Mouse (Mus musculus): Measurements from ENCODE around the gene Slc25a53. TPM values are rescaled to one million over a fixed set of nuclear protein-coding genes. Genes with fewer than 3 reads are reported as not detected.

Gene Slc25a53
- total and polyA plus RNA-seq, 2 experiments: 0.81 to 1.6 TPM

DNA sequence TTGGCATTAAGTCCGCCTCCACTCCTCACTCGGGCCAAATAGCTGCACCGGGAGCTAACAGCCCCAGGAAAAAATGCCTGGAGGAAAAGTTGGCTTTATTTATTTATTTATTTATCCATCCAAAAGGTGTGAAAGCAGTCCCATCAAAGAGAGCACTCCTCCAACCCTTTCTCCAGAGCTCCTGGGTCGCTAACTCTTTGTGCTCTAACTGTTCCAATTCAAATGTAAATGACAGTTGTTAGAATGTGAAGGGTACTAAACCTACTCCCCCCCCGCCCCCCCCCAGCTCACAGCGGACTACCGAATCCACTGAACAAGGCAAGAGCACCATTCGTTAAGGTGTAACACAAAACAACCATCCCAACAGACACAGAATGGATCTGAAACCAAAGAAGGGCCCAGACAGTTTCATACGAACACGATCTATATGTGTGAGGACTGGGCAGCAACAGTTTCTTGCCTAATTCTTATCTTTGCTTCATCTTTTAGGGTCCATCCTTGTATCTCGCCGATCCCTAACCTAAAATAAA is 567 bp downstream of the Slc25a53 start:
- H3K36me3 ChIP-seq (ENCODE audit: control insufficient read depth, insufficient read depth, low read length): no peaks in the 10 kb centered on the region
- no peak for DNase-seq (ENCODE audit: extremely low read depth, low read depth, low spot score)
- no peaks in the 10 kb centered on the region for H3K27me3 ChIP-seq (ENCODE audit: control insufficient read depth, insufficient read depth, low read length)
- peak overlapping the region; percentile 53 for H3K9ac ChIP-seq (ENCODE audit: low read depth, low read length)
- peak overlapping the region; percentile 66 for H3K4me3 ChIP-seq (ENCODE audit: insufficient read depth, low read depth, low read length)
- no peaks in the 10 kb centered on the region; the same call in 1 of the 2 replicates for H3K4me1 ChIP-seq (ENCODE audit: control insufficient read depth, insufficient read depth, low read length)
- TF ChIP-seq POLR2A (IDR thresholded peaks at IDR 0.05; ENCODE audit: extremely low read depth, insufficient read depth, low read length) (no peak), CTCF (IDR thresholded peaks at IDR 0.05; ENCODE audit: low read depth, low read length) (no peak)
- no peak overlapping the region for H3K27ac ChIP-seq (replicated peaks; ENCODE audit: insufficient read depth, low read depth, low read length)
- 3% methylated on average over 12 of the region's 12 CpGs for WGBS
- no peaks in the 10 kb centered on the region for H3K79me2 ChIP-seq (ENCODE audit: control insufficient read depth, insufficient read depth, low read length)

DNA sequence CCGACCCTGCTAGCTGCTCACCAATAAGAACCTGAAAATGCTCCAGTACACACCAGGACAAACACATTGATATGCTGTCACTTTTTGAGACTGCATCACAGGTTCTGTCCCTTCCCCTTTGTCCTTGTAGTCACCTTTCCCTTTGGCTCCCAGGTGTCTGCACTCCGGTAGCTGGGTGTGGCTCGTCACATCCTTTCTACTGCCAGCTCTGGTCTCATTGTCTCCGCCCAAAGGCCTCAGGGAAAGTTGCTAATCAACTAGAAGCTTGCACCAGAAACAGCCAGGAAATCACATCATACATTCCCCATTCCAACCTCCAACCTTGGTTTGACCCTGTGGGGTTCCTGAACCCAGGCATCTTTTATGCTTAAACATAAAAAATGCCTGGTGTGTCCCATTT is 3.8 kb downstream of the Slc25a53 start:
- DNase-seq (ENCODE audit: extremely low read depth, low read depth, low spot score): no peak
- Histone ChIP-seq H3K36me3 (ENCODE audit: control insufficient read depth, insufficient read depth, low read length) (no peaks in the 10 kb centered on the region), H3K27me3 (ENCODE audit: control insufficient read depth, insufficient read depth, low read length) (no peaks in the 10 kb centered on the region), H3K4me3 (ENCODE audit: insufficient read depth, low read depth, low read length) (no peak overlapping the region), H3K9ac (ENCODE audit: low read depth, low read length) (no peak overlapping the region), H3K79me2 (ENCODE audit: control insufficient read depth, insufficient read depth, low read length) (no peaks in the 10 kb centered on the region), H3K4me1 (ENCODE audit: control insufficient read depth, insufficient read depth, low read length) (no peaks in the 10 kb centered on the region; the same call in 1 of the 2 replicates), H3K27ac (replicated peaks; ENCODE audit: insufficient read depth, low read depth, low read length) (no peak overlapping the region)
- 83% methylated on average over 4 of the region's 4 CpGs for WGBS
- TF ChIP-seq CTCF (IDR thresholded peaks at IDR 0.05; ENCODE audit: low read depth, low read length): no peak
- TF ChIP-seq POLR2A (IDR thresholded peaks at IDR 0.05; ENCODE audit: extremely low read depth, insufficient read depth, low read length): no peak

DNA sequence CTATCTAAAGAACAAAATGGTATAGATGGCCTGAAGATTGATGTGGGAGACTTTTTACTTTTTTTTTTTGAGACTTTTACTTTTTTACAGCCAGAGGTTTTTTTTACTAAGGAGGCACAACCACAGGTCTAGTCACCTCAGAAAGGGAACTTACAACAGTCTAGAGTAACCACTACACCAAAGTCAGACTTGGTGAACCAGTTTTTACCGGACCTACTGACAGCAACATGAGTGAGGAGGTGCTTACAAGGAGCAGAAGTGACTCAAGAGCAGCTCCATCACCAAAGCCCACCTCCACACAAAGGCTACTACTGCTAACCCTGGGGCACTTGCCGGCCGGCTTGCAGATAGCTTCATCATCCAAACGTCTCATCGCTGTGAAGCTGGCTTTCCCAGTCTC is 6.4 kb downstream of the Slc25a53 start:
- 92% methylated on average over 5 of the region's 5 CpGs for WGBS
- no peak for DNase-seq (ENCODE audit: extremely low read depth, low read depth, low spot score)
- no peak for TF ChIP-seq CTCF (IDR thresholded peaks at IDR 0.05; ENCODE audit: low read depth, low read length)
- no peak for TF ChIP-seq POLR2A (IDR thresholded peaks at IDR 0.05; ENCODE audit: extremely low read depth, insufficient read depth, low read length)

DNA sequence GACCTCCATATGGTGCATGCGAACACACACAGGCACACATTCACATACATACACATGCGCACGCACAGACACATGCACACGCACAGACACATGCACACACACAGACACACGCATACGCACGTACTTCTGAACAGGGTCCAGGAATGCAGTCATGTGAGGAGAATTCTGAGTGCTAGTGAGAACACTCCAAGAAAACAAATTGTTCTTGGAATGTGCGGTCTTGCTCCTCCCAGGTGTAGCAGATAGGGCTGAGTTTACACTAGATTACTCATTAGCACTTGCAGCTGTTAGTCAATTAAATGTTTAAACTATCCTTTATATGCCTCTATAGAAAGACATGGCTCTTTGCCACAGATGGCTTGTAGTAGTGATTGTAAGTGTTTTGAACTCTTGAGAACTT is 7.2 kb downstream of the Slc25a53 start:
- no peak for TF ChIP-seq CTCF (IDR thresholded peaks at IDR 0.05; ENCODE audit: low read depth, low read length)
- no peak for TF ChIP-seq POLR2A (IDR thresholded peaks at IDR 0.05; ENCODE audit: extremely low read depth, insufficient read depth, low read length)
- Histone ChIP-seq H3K27ac (replicated peaks; ENCODE audit: insufficient read depth, low read depth, low read length) (no peak overlapping the region), H3K36me3 (ENCODE audit: control insufficient read depth, insufficient read depth, low read length) (peaks cover 2% of the 10 kb centered on the region; the same call in 1 of the 2 replicates), H3K4me1 (ENCODE audit: control insufficient read depth, insufficient read depth, low read length) (no peaks in the 10 kb centered on the region), H3K79me2 (ENCODE audit: control insufficient read depth, insufficient read depth, low read length) (no peaks in the 10 kb centered on the region), H3K4me3 (ENCODE audit: insufficient read depth, low read depth, low read length) (no peak overlapping the region), H3K27me3 (ENCODE audit: control insufficient read depth, insufficient read depth, low read length) (no peaks in the 10 kb centered on the region), H3K9ac (ENCODE audit: low read depth, low read length) (no peak overlapping the region)
- WGBS: 94% methylated on average over 8 of the region's 8 CpGs
- DNase-seq (ENCODE audit: extremely low read depth, low read depth, low spot score): no peak

More for the DNA sequence above, 6.4 kb downstream of the Slc25a53 start:
- Histone ChIP-seq H3K36me3 (ENCODE audit: control insufficient read depth, insufficient read depth, low read length) (peaks cover 1% of the 10 kb centered on the region; the same call in 1 of the 2 replicates), H3K27me3 (ENCODE audit: control insufficient read depth, insufficient read depth, low read length) (no peaks in the 10 kb centered on the region), H3K4me3 (ENCODE audit: insufficient read depth, low read depth, low read length) (no peak overlapping the region), H3K9ac (ENCODE audit: low read depth, low read length) (no peak overlapping the region), H3K4me1 (ENCODE audit: control insufficient read depth, insufficient read depth, low read length) (no peaks in the 10 kb centered on the region), H3K79me2 (ENCODE audit: control insufficient read depth, insufficient read depth, low read length) (no peaks in the 10 kb centered on the region), H3K27ac (replicated peaks; ENCODE audit: insufficient read depth, low read depth, low read length) (no peak overlapping the region)

DNA sequence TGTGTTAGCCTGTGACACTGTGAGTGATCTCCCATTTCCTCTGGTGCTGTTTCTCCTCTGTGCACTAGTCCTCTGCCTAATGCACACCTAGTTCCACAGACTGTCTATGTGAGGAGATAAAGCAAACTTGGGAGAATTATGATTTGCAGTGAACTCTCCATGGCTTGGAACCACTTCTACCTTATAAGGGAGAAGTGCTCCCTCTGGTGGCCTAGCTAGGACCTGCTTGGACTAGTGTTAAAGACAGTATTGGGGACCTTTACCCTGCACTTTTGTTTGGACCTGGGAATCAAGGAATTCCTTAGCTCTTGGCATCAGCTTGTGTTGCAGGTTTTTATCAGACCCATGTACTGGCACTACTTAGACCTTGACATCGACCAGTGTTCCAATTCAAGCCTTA is 18.8 kb downstream of the Slc25a53 start:
- no peaks in the 10 kb centered on the region for H3K79me2 ChIP-seq (ENCODE audit: control insufficient read depth, insufficient read depth, low read length)
- peak; percentile 39 for DNase-seq (ENCODE audit: extremely low read depth, low read depth, low spot score)
- no peaks in the 10 kb centered on the region for H3K27me3 ChIP-seq (ENCODE audit: control insufficient read depth, insufficient read depth, low read length)
- H3K36me3 ChIP-seq (ENCODE audit: control insufficient read depth, insufficient read depth, low read length): no peaks in the 10 kb centered on the region; the same call in 1 of the 2 replicates
- TF ChIP-seq POLR2A (IDR thresholded peaks at IDR 0.05; ENCODE audit: extremely low read depth, insufficient read depth, low read length) (no peak), CTCF (IDR thresholded peaks at IDR 0.05; ENCODE audit: low read depth, low read length) (no peak; the same call in 1 of the 2 replicates)
- no peaks in the 10 kb centered on the region for H3K4me1 ChIP-seq (ENCODE audit: control insufficient read depth, insufficient read depth, low read length)
- H3K27ac ChIP-seq (replicated peaks; ENCODE audit: insufficient read depth, low read depth, low read length): no peak overlapping the region
- no peak overlapping the region for H3K9ac ChIP-seq (ENCODE audit: low read depth, low read length)
- H3K4me3 ChIP-seq (ENCODE audit: insufficient read depth, low read depth, low read length): no peak overlapping the region
- WGBS: 6% methylated on average over 1 of the region's 1 CpGs

DNA sequence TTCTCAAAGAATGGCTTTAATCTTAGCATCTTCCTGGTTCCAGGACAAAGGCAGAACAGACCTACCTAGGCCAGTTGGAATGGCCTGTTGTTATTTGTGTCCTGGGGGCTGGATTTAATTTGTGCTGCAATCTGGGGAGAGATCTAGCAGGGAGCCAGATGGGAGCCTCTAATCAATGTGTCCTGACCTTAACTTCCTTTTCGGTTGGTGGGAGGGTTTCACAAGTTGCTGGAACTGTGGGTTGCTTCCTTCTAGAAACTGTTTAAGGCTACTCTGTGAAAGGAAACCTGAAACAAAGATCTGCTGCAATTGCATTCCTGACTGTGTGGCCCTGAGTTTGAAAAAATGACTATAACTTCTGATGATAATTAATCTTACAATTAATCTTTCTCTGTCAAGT is 20.4 kb downstream of the Slc25a53 start:
- DNase-seq (ENCODE audit: extremely low read depth, low read depth, low spot score): no peak
- Histone ChIP-seq H3K4me3 (ENCODE audit: insufficient read depth, low read depth, low read length) (no peak overlapping the region), H3K36me3 (ENCODE audit: control insufficient read depth, insufficient read depth, low read length) (no peaks in the 10 kb centered on the region; the same call in 1 of the 2 replicates), H3K27me3 (ENCODE audit: control insufficient read depth, insufficient read depth, low read length) (no peaks in the 10 kb centered on the region), H3K79me2 (ENCODE audit: control insufficient read depth, insufficient read depth, low read length) (no peaks in the 10 kb centered on the region), H3K9ac (ENCODE audit: low read depth, low read length) (no peak overlapping the region), H3K27ac (replicated peaks; ENCODE audit: insufficient read depth, low read depth, low read length) (no peak overlapping the region), H3K4me1 (ENCODE audit: control insufficient read depth, insufficient read depth, low read length) (no peaks in the 10 kb centered on the region)
- TF ChIP-seq CTCF (IDR thresholded peaks at IDR 0.05; ENCODE audit: low read depth, low read length) (no peak), POLR2A (IDR thresholded peaks at IDR 0.05; ENCODE audit: extremely low read depth, insufficient read depth, low read length) (no peak)
- WGBS: 35% methylated on average over 1 of the region's 1 CpGs
